In the genomic region with DNA sequence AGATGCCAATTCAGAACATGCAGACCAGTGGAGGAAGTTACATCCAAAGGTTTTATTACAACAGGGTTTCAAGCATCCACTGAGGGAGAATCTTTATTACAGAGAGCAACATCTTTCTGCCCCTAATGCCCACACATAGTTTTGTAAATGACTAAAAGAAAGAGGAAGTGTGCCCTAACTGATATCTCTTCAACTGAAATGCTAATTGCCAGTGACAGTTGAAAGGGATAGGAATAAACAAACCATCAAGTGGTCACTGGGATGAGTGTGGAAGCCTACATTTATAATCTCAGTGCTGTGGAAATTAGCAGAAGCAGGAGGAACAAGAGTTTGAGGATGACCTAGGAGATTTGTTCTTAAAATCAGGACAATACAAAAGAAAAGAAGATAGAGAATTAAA, we compare ENCODE assay signal across 17 mouse cellular contexts.
A peak's percentile ranks its signal among the peaks of the same experiment; 100 is the strongest.
DNase-seq lines count a peak whose midpoint lies in the region; TF ChIP-seq lines count a peak whose summit lies in the region.
"Had no signal": no experiment of that assay in that cellular context is flagged by ENCODE, and none has a peak within 500 bp of the region (broad histone marks: within the 10 kb centered on the region; RNA-seq: fewer than 3 reads in every experiment).

No protein-coding gene starts in this region.

- H3K9ac ChIP-seq in MEL (ENCODE audit: control insufficient read depth, low read depth, low read length, poor library complexity, severe bottlenecking): no peak overlapping the region

- TF ChIP-seq RAD21 in MEL (IDR thresholded peaks at IDR 0.05; ENCODE audit: low read depth, low read length): no peak

- no peaks in the 10 kb centered on the region for H3K27me3 ChIP-seq in MEL (ENCODE audit: control insufficient read depth in 1 of 2, insufficient read depth in 2 of 2, low read length in 2 of 2)
- H3K27me3 ChIP-seq: CH12.LX, Patski had no signal

- no peak overlapping the region for H3K4me3 ChIP-seq in MEL (ENCODE audit: control insufficient read depth in 1 of 2, insufficient read depth in 1 of 2, low read depth in 2 of 2, low read length in 2 of 2)

- peak; percentile 30 to 73; a peak in 3 of 4 replicates for TF ChIP-seq EP300 in MEL (IDR thresholded peaks at IDR 0.05; ENCODE audit: low read depth in 1 of 2, low read length in 2 of 2)

- no peaks in the 10 kb centered on the region for H3K9me3 ChIP-seq in MEL (replicated peaks; ENCODE audit: insufficient read depth, low read length)

- no peak for TF ChIP-seq CTCF in MEL (IDR thresholded peaks at IDR 0.05 in 2 of 3, conservative IDR thresholded peaks at IDR 0.05 in 1 of 3; ENCODE audit: control insufficient read depth in 1 of 3, insufficient read depth in 1 of 3, low read depth in 2 of 3, low read length in 3 of 3, poor library complexity in 1 of 3, severe bottlenecking in 1 of 3)

- H3K4me1 ChIP-seq in MEL (ENCODE audit: control insufficient read depth in 1 of 2, insufficient read depth in 2 of 2, low read length in 2 of 2): no peaks in the 10 kb centered on the region; a peak in 1 of 4 replicates

- DNase-seq in MEL (ENCODE audit: low read depth, low spot score): peak; percentile 21
- no peak for DNase-seq in right cerebral cortex, adult 18-20 months
- DNase-seq: adrenal gland, adult 2 months; adrenal gland, adult 8-10 months; adrenal gland, postnatal 10 days; adrenal gland, postnatal 14 days; adrenal gland, postnatal 25 days; adrenal gland, postnatal 36 days; B cell, adult 2 months; cerebellum, adult 11 months; cerebellum, adult 11-12 months; cerebellum, adult 18-20 months; cerebellum, adult 2 months; cerebellum, adult 8-10 months had no signal

- H3K27ac ChIP-seq in MEL (ENCODE audit: control insufficient read depth, low read depth, low read length): no peak overlapping the region

- H3K36me3 ChIP-seq in MEL (ENCODE audit: control insufficient read depth in 1 of 2, insufficient read depth in 2 of 2, low read length in 2 of 2): no peaks in the 10 kb centered on the region; a peak in 1 of 4 replicates
- H3K36me3 ChIP-seq: G1E had no signal

- H3K79me2 ChIP-seq in MEL (ENCODE audit: control insufficient read depth, insufficient read depth, low read length, poor library complexity): no peaks in the 10 kb centered on the region

- TF ChIP-seq POLR2A in MEL (IDR thresholded peaks at IDR 0.05; ENCODE audit: control insufficient read depth in 1 of 2, insufficient read depth in 1 of 2, low read depth in 1 of 2, low read length in 2 of 2, poor library complexity in 1 of 2): no peak

TF ChIP-seq in MEL, 35 proteins besides CTCF, POLR2A, EP300 and RAD21:
- TF ChIP-seq CHD2 (IDR thresholded peaks at IDR 0.05; ENCODE audit: low read length) (no peak), MYB (IDR thresholded peaks at IDR 0.05; ENCODE audit: low read depth, low read length) (peak; percentile 77)
TF ChIP-seq in MEL: peak in this region for 1.
